Mouse (Mus musculus): ENCODE data around the gene Hist4h4.
A peak's percentile ranks its signal among the peaks of the same experiment; 100 is the strongest.

The Hist4h4 gene

DNA sequence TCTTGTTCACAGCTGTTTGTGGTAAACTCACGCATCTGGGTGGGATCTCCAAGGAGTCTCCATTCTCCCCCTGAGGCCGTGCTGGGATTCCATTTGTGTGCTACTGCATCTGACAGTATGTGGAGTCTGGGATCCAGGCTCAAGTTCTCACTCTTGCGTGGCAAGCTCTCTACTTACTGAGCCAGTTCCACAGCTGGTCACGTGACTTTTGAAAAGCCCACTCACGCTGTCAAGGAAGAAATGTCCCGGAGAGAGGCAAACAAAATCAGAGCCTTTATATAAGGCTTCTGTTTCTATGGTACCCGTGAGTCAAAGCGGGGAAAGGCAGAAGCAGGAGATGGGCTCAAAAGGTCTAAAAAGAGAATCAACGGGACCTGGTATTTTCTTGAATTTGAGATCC is 21.5 kb downstream of the Hist4h4 start:
- DNase-seq (ENCODE audit: low spot score in 2 of 2), result peak; percentile 24 to 49

DNA sequence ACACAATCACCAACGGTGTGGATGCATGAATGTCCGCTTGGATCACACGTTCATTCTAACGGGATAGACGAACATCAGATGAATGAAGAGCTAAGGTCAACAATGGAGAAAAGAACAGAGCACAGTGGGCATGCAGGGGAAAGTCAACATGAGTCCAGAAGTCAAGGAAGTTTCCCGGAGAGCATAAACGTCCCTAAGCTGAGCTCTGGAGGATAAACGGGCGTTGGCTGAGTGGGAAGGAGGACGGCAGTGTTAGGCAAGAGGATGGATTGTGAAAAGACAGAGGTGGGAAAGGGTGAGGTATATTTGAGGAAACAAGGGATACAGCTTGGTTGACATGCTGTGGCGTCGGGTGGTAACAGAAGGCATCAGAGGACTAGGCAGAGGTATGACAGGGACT is 22.1 kb downstream of the Hist4h4 start:
- DNase-seq (ENCODE audit: low spot score in 2 of 2), result no peak

- no peak for DNase-seq (ENCODE audit: low spot score in 2 of 2)
These were observed 22.7 kb downstream of the Hist4h4 start, which contains the start of gene Gucy2c for GRCm38 (mm10) chr6:136781377-136781986. Gucy2c (minus strand) TSS chr6:136781765.

DNA sequence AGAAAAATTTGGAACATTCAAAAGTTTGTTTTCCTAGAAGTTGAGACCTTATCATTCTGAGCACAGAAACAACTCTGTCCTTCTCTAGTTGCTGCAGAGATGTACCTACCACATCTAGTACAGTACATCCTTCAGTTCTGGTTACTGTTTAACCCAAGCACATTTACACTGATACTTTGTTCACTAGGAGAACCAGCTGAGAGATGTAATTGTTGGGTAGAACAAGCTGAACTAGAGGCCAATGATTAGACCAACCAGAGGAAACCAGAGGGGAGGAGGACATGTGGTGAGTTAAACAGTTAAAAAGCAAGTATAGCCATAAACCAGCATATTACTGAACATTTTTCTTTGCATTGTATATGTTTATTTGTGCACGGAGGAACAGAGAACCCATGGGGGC is 27.8 kb downstream of the Hist4h4 start:
- no peak for DNase-seq (ENCODE audit: low spot score in 2 of 2)

- no peak for DNase-seq (ENCODE audit: low spot score in 2 of 2)
These were observed 34.4 kb downstream of the Hist4h4 start for GRCm38 (mm10) chr6:136769859-136770258.

DNA sequence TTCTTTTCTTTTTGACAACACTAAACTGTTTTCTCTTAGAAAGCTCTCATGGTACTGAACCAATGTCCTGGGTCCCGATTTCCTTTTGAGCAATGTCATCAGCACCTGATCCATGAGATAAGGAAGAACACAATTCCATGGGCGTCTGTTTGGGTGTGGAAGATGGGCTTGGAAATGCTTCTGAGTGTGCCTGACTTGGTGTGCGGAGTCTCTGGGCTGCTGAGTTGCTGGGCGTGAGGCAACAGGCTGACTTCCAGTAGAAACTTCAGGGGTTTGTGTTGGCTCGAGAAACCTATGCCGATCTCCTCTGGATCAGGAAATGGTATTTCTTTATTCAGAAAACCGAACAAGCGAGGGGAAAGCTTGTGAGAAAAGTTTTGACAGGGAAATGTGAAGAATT is 35.1 kb downstream of the Hist4h4 start:
- DNase-seq (ENCODE audit: low spot score in 2 of 2), result no peak

DNA sequence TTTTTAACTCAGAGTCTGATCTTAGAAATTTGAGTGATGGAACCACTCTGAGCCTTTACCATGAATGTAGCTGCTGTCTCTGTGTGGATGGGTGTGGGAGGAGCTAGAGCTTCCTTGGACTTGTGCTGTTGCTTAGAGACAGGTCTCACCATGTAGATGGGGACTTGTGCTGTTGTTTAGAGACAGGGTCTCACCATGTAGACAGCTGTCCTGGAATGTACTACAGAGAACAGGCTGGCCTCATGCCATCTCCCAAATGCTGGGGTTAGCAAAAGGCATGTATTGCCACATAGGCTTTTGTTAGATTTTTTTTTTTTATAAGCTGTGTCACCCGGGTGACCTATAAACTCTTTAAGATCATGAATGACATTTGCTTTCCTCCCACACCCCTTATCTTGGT is 40.3 kb downstream of the Hist4h4 start:
- no peak for DNase-seq (ENCODE audit: low spot score in 2 of 2)

All from right cerebral cortex, postnatal 36 days (tissue).